Mouse (Mus musculus): ENCODE measurements around the gene Cst6. TPM values are rescaled to one million over a fixed set of nuclear protein-coding genes. Genes with fewer than 3 reads are reported as not detected.

The Cst6 gene
- total and polyA plus RNA-seq, 2 experiments from 2014 or later = 0.76 to 9.6 TPM

DNA sequence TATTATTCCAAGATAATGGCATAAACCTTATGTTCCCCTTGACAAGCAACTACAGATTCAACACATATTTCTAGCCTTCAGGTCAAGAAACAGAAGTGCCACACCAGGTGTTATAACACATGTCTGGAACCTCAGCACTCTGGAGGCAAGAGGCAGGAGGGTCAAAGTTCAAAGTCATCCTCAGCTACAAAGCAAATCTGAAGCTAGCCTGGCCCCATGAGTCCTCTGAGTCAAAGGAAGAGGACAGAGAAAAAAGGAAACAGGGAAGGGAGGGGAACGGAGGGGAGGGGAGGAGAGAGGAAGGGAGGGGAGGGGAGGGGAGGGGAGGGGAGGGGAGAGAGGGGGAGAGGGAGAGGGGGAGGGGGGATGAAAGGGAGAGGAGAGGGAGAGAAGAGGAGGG, 6.7 kb upstream of the Cst6 start:
- Histone ChIP-seq H3K4me3 (ENCODE audit: low read depth, low read length) (no peak overlapping the region), H3K4me1 (ENCODE audit: insufficient read depth) (no peaks in the 10 kb centered on the region), H3K27me3 (ENCODE audit: insufficient read depth, low read length) (no peaks in the 10 kb centered on the region), H3K27ac (ENCODE audit: low read depth, low read length) (no peak overlapping the region), H3K9ac (no peak overlapping the region), H3K9me3 (ENCODE audit: low read length) (no peaks in the 10 kb centered on the region), H3K36me3 (ENCODE audit: insufficient read depth) (no peaks in the 10 kb centered on the region), H3K4me2 (ENCODE audit: low read depth) (no peak overlapping the region)
- DNase-seq (no peak), ATAC-seq (no peak)
- WGBS = no CpG with 5 or more reads among the region's 1 CpGs
- TF ChIP-seq CTCF (IDR thresholded peaks at IDR 0.05; ENCODE audit: low read depth) = no peak

DNA sequence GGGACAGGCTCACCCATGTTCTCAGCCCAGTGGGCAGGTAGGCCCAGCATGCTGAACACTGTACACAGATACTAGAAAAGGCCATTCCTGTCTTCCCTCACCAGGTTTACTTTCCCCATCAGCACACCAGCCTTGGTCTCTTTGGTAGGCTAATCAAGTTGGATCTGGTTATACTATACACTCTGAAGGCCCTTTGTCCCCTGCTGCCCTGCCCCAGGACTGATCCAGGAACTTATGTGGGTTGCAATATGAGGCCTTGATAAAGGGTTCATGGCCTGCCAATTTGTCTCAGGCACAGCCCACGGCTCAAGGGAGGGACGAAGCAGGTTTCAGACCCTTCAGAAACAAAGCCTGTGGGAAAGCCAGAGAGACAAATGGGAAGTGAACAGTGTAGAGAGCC, 4.2 kb upstream of the Cst6 start:
- ATAC-seq = no peak
- Histone ChIP-seq H3K27me3 (ENCODE audit: insufficient read depth, low read length) (no peaks in the 10 kb centered on the region), H3K4me2 (ENCODE audit: low read depth) (no peak overlapping the region), H3K4me3 (ENCODE audit: low read depth, low read length) (no peak overlapping the region), H3K27ac (ENCODE audit: low read depth, low read length) (no peak overlapping the region), H3K9me3 (ENCODE audit: low read length) (no peaks in the 10 kb centered on the region), H3K36me3 (ENCODE audit: insufficient read depth) (no peaks in the 10 kb centered on the region), H3K4me1 (ENCODE audit: insufficient read depth) (no peaks in the 10 kb centered on the region), H3K9ac (no peak overlapping the region)
- 80% methylated on average over 2 of the region's 2 CpGs for WGBS
- TF ChIP-seq CTCF (IDR thresholded peaks at IDR 0.05; ENCODE audit: low read depth) = no peak
- no peak for DNase-seq

DNA sequence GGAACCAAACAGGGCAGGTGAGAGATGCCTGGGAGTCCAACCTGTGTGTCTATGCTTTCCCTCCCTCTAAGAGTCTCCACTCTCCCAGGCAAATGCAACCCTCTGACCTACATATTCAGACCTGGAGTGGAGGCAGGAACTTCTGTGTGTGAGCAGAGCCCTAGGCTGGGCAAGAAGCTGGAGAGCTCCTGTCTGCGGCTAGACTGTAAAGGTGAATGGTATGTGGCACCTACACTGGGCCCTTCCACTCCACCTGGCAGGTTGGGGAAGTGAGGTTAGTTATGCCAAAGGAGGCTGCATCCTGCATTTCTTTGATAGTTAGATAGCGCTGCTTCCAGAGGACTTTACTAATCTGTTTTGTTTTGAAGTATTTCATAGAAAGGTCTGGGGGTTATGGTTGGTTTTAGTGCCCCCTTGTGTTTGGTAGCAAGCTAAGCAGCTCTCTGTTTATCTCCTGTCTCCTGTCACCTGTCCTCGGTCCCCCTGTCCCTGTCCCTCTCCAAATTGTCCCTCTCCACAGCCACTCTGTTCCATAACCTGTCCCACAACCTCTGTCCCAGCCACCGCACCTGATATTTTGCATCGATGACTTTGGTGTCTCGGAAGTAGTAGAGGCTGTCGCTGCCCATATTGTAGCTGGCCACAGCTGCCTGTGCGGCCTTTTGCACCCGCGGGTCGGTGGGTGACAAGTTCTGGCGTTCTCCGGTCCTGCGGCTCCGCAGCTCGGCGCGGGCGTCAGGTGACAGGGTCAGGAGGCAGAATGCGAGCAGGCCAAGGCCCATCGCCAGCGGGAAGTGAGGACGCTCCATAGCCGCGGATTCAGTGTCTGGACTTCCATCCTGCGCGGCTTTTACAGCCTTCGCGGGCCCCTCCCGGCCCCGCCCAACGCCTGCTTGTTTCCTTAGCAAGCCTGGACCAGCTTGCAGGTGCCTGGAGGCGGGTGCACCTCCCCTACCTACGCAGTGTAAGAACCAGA, 560 bp downstream of the Cst6 start:
- peak; percentile 56 for DNase-seq
- no peaks in the 10 kb centered on the region for H3K4me1 ChIP-seq (ENCODE audit: insufficient read depth)
- ATAC-seq = peak; percentile 56; the same call in 1 of the 2 replicates
- H3K27me3 ChIP-seq (ENCODE audit: insufficient read depth, low read length) = no peaks in the 10 kb centered on the region
- 5% methylated on average over 34 of the region's 34 CpGs for WGBS
- H3K9ac ChIP-seq = peak overlapping the region; percentile 61
- H3K27ac ChIP-seq (ENCODE audit: low read depth, low read length) = no peak overlapping the region
- no peaks in the 10 kb centered on the region for H3K9me3 ChIP-seq (ENCODE audit: low read length)
- H3K4me3 ChIP-seq (ENCODE audit: low read depth, low read length) = peak overlapping the region; percentile 40
- peak overlapping the region; percentile 79 for H3K4me2 ChIP-seq (ENCODE audit: low read depth)
- TF ChIP-seq CTCF (IDR thresholded peaks at IDR 0.05; ENCODE audit: low read depth) = peak; percentile 69
- no peaks in the 10 kb centered on the region for H3K36me3 ChIP-seq (ENCODE audit: insufficient read depth)

DNA sequence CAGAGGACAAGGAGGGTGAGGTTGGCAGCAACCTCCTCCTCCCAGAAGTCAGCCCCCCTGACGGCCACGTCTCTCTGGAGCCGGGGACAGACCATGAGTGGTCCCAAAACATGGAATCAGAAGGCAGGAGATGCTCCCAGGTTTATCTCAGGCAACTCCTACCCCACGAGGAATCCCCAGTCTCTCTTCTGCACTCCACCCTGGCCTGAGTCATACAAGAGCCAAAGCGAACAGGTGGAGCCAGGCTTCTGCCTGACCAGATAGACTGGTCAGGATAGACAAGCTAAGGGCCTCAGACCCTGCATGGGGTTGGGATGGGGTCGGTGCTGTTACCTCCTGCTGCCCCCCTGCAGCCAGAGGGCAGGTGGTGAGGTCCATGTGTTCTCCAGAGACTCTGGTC, 1.3 kb downstream of the Cst6 start:
- Histone ChIP-seq H3K27ac (ENCODE audit: low read depth, low read length) (no peak overlapping the region), H3K27me3 (ENCODE audit: insufficient read depth, low read length) (no peaks in the 10 kb centered on the region), H3K9ac (no peak overlapping the region), H3K9me3 (ENCODE audit: low read length) (no peaks in the 10 kb centered on the region), H3K4me3 (ENCODE audit: low read depth, low read length) (no peak overlapping the region), H3K36me3 (ENCODE audit: insufficient read depth) (no peaks in the 10 kb centered on the region), H3K4me1 (ENCODE audit: insufficient read depth) (no peaks in the 10 kb centered on the region), H3K4me2 (ENCODE audit: low read depth) (no peak overlapping the region)
- DNase-seq = no peak
- TF ChIP-seq CTCF (IDR thresholded peaks at IDR 0.05; ENCODE audit: low read depth) = no peak
- WGBS = 76% methylated on average over 6 of the region's 6 CpGs
- ATAC-seq = no peak

DNA sequence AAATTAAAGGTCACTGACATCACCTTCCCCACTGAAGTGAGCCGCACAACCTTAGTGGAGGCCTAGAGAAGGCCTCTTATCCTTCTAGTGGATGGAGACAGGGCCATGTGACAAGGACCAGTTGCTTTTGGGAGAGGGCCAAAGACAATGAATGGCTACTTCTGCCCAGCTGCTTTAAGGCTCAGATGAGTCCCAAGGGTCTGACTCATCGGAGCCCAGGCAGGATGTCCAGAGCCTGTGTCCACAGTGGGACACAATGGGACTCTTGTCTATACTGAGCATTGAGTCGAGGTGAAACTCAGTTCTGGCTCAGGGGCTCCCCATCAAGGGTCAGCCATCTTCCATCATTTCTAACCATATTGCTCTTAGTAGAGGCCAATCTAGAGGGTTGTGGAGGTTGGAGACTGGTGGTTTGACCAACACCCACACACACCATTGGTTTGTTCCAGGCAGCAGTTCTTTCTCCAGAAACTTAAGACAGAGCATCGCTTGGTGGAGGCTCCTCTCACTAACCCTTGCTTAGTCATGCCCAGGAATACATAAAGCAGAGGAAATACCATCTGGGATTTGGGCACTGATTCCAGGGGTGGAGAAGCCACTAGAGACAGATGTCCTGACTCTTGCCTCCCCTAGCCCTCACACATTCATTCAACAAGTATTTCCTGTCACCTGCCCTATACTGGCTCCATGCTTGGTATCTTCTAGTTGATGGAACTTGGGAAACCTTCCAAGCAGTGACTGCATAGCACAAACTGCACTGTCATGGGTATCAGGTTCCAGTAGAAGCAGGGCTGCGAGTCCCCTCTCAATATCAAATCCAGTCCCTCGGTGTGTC, 3.9 kb downstream of the Cst6 start:
- DNase-seq = no peak
- WGBS = 79% methylated on average over 6 of the region's 6 CpGs

DNA sequence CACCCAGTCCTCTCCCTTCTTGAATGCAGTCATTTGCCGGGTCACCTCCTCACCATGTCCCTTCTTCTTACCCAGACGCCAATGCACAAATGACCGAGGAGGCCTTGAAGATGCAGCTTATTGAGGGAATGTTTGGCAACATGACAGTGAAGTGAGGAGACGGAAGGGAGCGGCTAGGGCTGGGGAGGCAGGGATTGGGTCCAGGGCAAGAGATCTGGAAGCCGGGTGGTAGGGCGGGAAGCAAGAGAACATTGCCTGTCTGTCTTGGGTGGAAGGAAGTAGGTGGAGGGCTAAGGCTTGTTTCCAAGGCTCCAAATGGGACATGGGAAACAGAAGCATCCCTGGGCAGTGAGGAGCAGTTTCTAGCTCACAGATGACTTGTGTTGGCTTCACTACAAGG, 8.0 kb downstream of the Cst6 start:
- WGBS = 89% methylated on average over 7 of the region's 7 CpGs
- TF ChIP-seq CTCF (IDR thresholded peaks at IDR 0.05; ENCODE audit: low read depth) = no peak

More for the DNA sequence above, 3.9 kb downstream of the Cst6 start:
- no peak overlapping the region for H3K27ac ChIP-seq (ENCODE audit: low read depth, low read length)
- ATAC-seq = no peak
- H3K4me3 ChIP-seq (ENCODE audit: low read depth, low read length) = no peak overlapping the region
- H3K27me3 ChIP-seq (ENCODE audit: insufficient read depth, low read length) = no peaks in the 10 kb centered on the region
- H3K9me3 ChIP-seq (ENCODE audit: low read length) = no peaks in the 10 kb centered on the region
- no peak overlapping the region for H3K9ac ChIP-seq
- H3K4me2 ChIP-seq (ENCODE audit: low read depth) = no peak overlapping the region
- no peak for TF ChIP-seq CTCF (IDR thresholded peaks at IDR 0.05; ENCODE audit: low read depth)
- no peaks in the 10 kb centered on the region for H3K36me3 ChIP-seq (ENCODE audit: insufficient read depth)
- H3K4me1 ChIP-seq (ENCODE audit: insufficient read depth) = no peaks in the 10 kb centered on the region

DNA sequence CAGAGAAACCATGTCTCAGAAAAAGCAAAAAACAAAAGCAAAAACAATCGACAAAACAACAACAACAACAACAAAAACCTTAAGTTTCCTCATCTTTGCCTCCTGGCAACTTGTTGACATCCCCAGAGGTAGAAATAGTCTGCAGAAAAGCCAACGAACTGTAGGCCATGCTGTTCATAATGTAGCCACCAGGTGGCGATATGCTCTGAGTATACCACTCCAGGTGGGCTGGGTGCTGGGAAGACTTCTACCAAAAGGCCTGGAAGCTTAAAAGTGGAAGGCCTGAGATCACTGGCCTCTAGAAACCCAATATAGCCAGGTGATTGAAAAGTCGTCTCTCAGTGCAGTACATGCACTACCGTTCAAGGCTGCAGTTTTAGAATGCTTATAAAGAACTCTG, 11.4 kb downstream of the Cst6 start:
- Histone ChIP-seq H3K4me1 (ENCODE audit: insufficient read depth) (no peaks in the 10 kb centered on the region), H3K9ac (no peak overlapping the region), H3K9me3 (ENCODE audit: low read length) (no peaks in the 10 kb centered on the region), H3K4me3 (ENCODE audit: low read depth, low read length) (no peak overlapping the region), H3K36me3 (ENCODE audit: insufficient read depth) (no peaks in the 10 kb centered on the region), H3K27me3 (ENCODE audit: insufficient read depth, low read length) (no peaks in the 10 kb centered on the region), H3K27ac (ENCODE audit: low read depth, low read length) (no peak overlapping the region), H3K4me2 (ENCODE audit: low read depth) (no peak overlapping the region)
- ATAC-seq = no peak
- 18% methylated on average over 5 of the region's 5 CpGs for WGBS
- TF ChIP-seq CTCF (IDR thresholded peaks at IDR 0.05; ENCODE audit: low read depth) = peak; percentile 84
- peak; percentile 77 for DNase-seq

More for the DNA sequence above, 8.0 kb downstream of the Cst6 start:
- DNase-seq (no peak), ATAC-seq (no peak)
- Histone ChIP-seq H3K4me1 (ENCODE audit: insufficient read depth) (no peaks in the 10 kb centered on the region), H3K4me2 (ENCODE audit: low read depth) (no peak overlapping the region), H3K9ac (no peak overlapping the region), H3K27ac (ENCODE audit: low read depth, low read length) (no peak overlapping the region), H3K27me3 (ENCODE audit: insufficient read depth, low read length) (no peaks in the 10 kb centered on the region), H3K36me3 (ENCODE audit: insufficient read depth) (no peaks in the 10 kb centered on the region), H3K4me3 (ENCODE audit: low read depth, low read length) (no peak overlapping the region), H3K9me3 (ENCODE audit: low read length) (no peaks in the 10 kb centered on the region)
